Mouse (Mus musculus): ENCODE measurements around the gene Rfc2. TPM values are rescaled to one million over a fixed set of nuclear protein-coding genes. Genes with fewer than 3 reads are reported as not detected.
A peak's percentile ranks its signal among the peaks of the same experiment; 100 is the strongest.

The Rfc2 gene
- polyA plus RNA-seq, 1 experiment from 2014 or later: 184 TPM

- no peak for ATAC-seq (ENCODE audit: low read depth)
- Histone ChIP-seq H3K4me3 (no peak overlapping the region), H3K36me3 (no peaks in the 10 kb centered on the region), H3K27ac (replicated peaks) (no peak overlapping the region), H3K27me3 (no peaks in the 10 kb centered on the region), H3K4me1 (replicated peaks) (peaks cover 15% of the 10 kb centered on the region), H3K4me2 (no peak overlapping the region), H3K9me3 (no peaks in the 10 kb centered on the region), H3K9ac (no peak overlapping the region)
- 80% methylated on average over 3 of the region's 3 CpGs for WGBS
Observed at GRCm38 (mm10) chr5:134568030-134568429, 13.1 kb upstream of the Rfc2 start.

- no peak overlapping the region for H3K27ac ChIP-seq (replicated peaks)
- H3K9me3 ChIP-seq: no peaks in the 10 kb centered on the region
- WGBS: 68% methylated on average over 8 of the region's 8 CpGs
- no peak for ATAC-seq (ENCODE audit: low read depth)
- H3K4me2 ChIP-seq: no peak overlapping the region
- H3K4me1 ChIP-seq (replicated peaks): peaks cover 16% of the 10 kb centered on the region
- no peaks in the 10 kb centered on the region for H3K36me3 ChIP-seq
- no peaks in the 10 kb centered on the region for H3K27me3 ChIP-seq
- no peak overlapping the region for H3K4me3 ChIP-seq
- no peak overlapping the region for H3K9ac ChIP-seq
Observed at GRCm38 (mm10) chr5:134568964-134569491, 12.1 kb upstream of the Rfc2 start.

- Histone ChIP-seq H3K9ac (peak overlapping the region; percentile 69), H3K27me3 (no peaks in the 10 kb centered on the region), H3K4me1 (replicated peaks) (peaks cover 16% of the 10 kb centered on the region), H3K9me3 (no peaks in the 10 kb centered on the region), H3K4me2 (peak overlapping the region; percentile 68), H3K27ac (replicated peaks) (peak overlapping the region; percentile 83), H3K36me3 (no peaks in the 10 kb centered on the region), H3K4me3 (peak overlapping the region; percentile 48)
- peak; percentile 79 for ATAC-seq (ENCODE audit: low read depth)
- 1% methylated on average over 23 of the region's 23 CpGs for WGBS
Observed at GRCm38 (mm10) chr5:134571730-134572507, 9.2 kb upstream of the Rfc2 start.

GRCm38 (mm10) chr5:134572508-134573214 is 8.5 kb upstream of the Rfc2 start:
- WGBS: 38% methylated on average over 10 of the region's 10 CpGs
- ATAC-seq (ENCODE audit: low read depth): no peak
- Histone ChIP-seq H3K36me3 (no peaks in the 10 kb centered on the region), H3K27ac (replicated peaks) (no peak overlapping the region), H3K4me1 (replicated peaks) (peaks cover 16% of the 10 kb centered on the region), H3K9me3 (no peaks in the 10 kb centered on the region), H3K4me3 (peak overlapping the region; percentile 48), H3K4me2 (peak overlapping the region; percentile 68), H3K27me3 (no peaks in the 10 kb centered on the region), H3K9ac (peak overlapping the region; percentile 69)

GRCm38 (mm10) chr5:134575833-134576232 is 5.3 kb upstream of the Rfc2 start:
- ATAC-seq (ENCODE audit: low read depth): no peak
- Histone ChIP-seq H3K4me1 (replicated peaks) (peaks cover 16% of the 10 kb centered on the region), H3K27ac (replicated peaks) (no peak overlapping the region), H3K9ac (no peak overlapping the region), H3K36me3 (no peaks in the 10 kb centered on the region), H3K4me3 (no peak overlapping the region), H3K9me3 (no peaks in the 10 kb centered on the region), H3K27me3 (no peaks in the 10 kb centered on the region), H3K4me2 (no peak overlapping the region)
- 95% methylated on average over 5 of the region's 5 CpGs for WGBS

- no peak overlapping the region for H3K27ac ChIP-seq (replicated peaks)
- ATAC-seq (ENCODE audit: low read depth): no peak
- no peak overlapping the region for H3K4me2 ChIP-seq
- H3K9me3 ChIP-seq: no peaks in the 10 kb centered on the region
- no peak overlapping the region for H3K4me3 ChIP-seq
- H3K9ac ChIP-seq: no peak overlapping the region
- peaks cover 11% of the 10 kb centered on the region for H3K4me1 ChIP-seq (replicated peaks)
- H3K27me3 ChIP-seq: no peaks in the 10 kb centered on the region
- H3K36me3 ChIP-seq: no peaks in the 10 kb centered on the region
- WGBS: 79% methylated on average over 14 of the region's 14 CpGs
Observed at GRCm38 (mm10) chr5:134576517-134577220, 4.5 kb upstream of the Rfc2 start.

GRCm38 (mm10) chr5:134577534-134577933 is 3.6 kb upstream of the Rfc2 start:
- no peak overlapping the region for H3K9ac ChIP-seq
- H3K27me3 ChIP-seq: no peaks in the 10 kb centered on the region
- no peak overlapping the region for H3K4me3 ChIP-seq
- no peaks in the 10 kb centered on the region for H3K9me3 ChIP-seq
- 89% methylated on average over 7 of the region's 7 CpGs for WGBS
- no peaks in the 10 kb centered on the region for H3K36me3 ChIP-seq
- ATAC-seq (ENCODE audit: low read depth): no peak
- no peak overlapping the region for H3K4me2 ChIP-seq
- H3K27ac ChIP-seq (replicated peaks): no peak overlapping the region
- H3K4me1 ChIP-seq (replicated peaks): peaks cover 6% of the 10 kb centered on the region

- no peak overlapping the region for H3K27ac ChIP-seq (replicated peaks)
- no peaks in the 10 kb centered on the region for H3K27me3 ChIP-seq
- no peak overlapping the region for H3K4me3 ChIP-seq
- H3K4me1 ChIP-seq (replicated peaks): peaks cover 13% of the 10 kb centered on the region
- no peak for ATAC-seq (ENCODE audit: low read depth)
- no peaks in the 10 kb centered on the region for H3K9me3 ChIP-seq
- 64% methylated on average over 3 of the region's 3 CpGs for WGBS
- no peak overlapping the region for H3K9ac ChIP-seq
- no peaks in the 10 kb centered on the region for H3K36me3 ChIP-seq
- H3K4me2 ChIP-seq: no peak overlapping the region
Observed at GRCm38 (mm10) chr5:134579135-134579534, 2.0 kb upstream of the Rfc2 start.

GRCm38 (mm10) chr5:134582221-134582907 is 1.2 kb downstream of the Rfc2 start:
- H3K4me2 ChIP-seq: peak overlapping the region; percentile 66
- 8% methylated on average over 29 of the region's 30 CpGs for WGBS
- peaks cover 9% of the 10 kb centered on the region for H3K36me3 ChIP-seq
- peak overlapping the region; percentile 91 for H3K9ac ChIP-seq
- H3K27ac ChIP-seq (replicated peaks): no peak overlapping the region
- peak; percentile 94 for ATAC-seq (ENCODE audit: low read depth)
- peak overlapping the region; percentile 86 for H3K4me3 ChIP-seq
- peaks cover 15% of the 10 kb centered on the region for H3K4me1 ChIP-seq (replicated peaks)
- no peaks in the 10 kb centered on the region for H3K27me3 ChIP-seq
- H3K9me3 ChIP-seq: no peaks in the 10 kb centered on the region

- Histone ChIP-seq H3K27me3 (no peaks in the 10 kb centered on the region), H3K4me3 (peak overlapping the region; percentile 86), H3K9me3 (no peaks in the 10 kb centered on the region), H3K9ac (peak overlapping the region; percentile 91), H3K4me2 (peak overlapping the region; percentile 66), H3K36me3 (peaks cover 10% of the 10 kb centered on the region), H3K27ac (replicated peaks) (no peak overlapping the region), H3K4me1 (replicated peaks) (peaks cover 15% of the 10 kb centered on the region)
- WGBS: 30% methylated on average over 15 of the region's 15 CpGs
- no peak for ATAC-seq (ENCODE audit: low read depth)
Observed at GRCm38 (mm10) chr5:134583006-134583883, 2.1 kb downstream of the Rfc2 start.

GRCm38 (mm10) chr5:134583884-134584213 is 2.7 kb downstream of the Rfc2 start:
- no peak overlapping the region for H3K9ac ChIP-seq
- no peaks in the 10 kb centered on the region for H3K9me3 ChIP-seq
- WGBS: 82% methylated on average over 3 of the region's 3 CpGs
- peak overlapping the region; percentile 86; the same call in 1 of the 2 replicates for H3K4me3 ChIP-seq
- no peak for ATAC-seq (ENCODE audit: low read depth)
- H3K27me3 ChIP-seq: no peaks in the 10 kb centered on the region
- peaks cover 15% of the 10 kb centered on the region for H3K4me1 ChIP-seq (replicated peaks)
- no peak overlapping the region for H3K27ac ChIP-seq (replicated peaks)
- H3K36me3 ChIP-seq: peaks cover 10% of the 10 kb centered on the region
- H3K4me2 ChIP-seq: peak overlapping the region; percentile 66
